Mouse (Mus musculus) G1E (cell line): Measurements from ENCODE around the gene F11r.

Experiments used
- CTCF ChIP-seq: IDR thresholded peaks from 2 replicates; pipeline ENCODE4 v1.5.1; 2012; ENCODE audit warnings: low read depth, low read length, inconsistent platforms, mixed read lengths
- GATA1 ChIP-seq: IDR thresholded peaks from 2 replicates; pipeline ENCODE4 v1.6.1; 2012; ENCODE audit warnings: borderline replicate concordance, low read length, inconsistent platforms, mixed read lengths
- POLR2AphosphoS5 ChIP-seq: IDR thresholded peaks from 2 replicates; pipeline ENCODE4 v1.6.1; 2012; ENCODE audit warnings: low read depth, low read length, inconsistent platforms; ENCODE audit not compliant: insufficient replicate concordance
- TAL1 ChIP-seq: conservative IDR thresholded peaks from 2 replicates; pipeline ENCODE4 v1.6.1; 2012; ENCODE audit warnings: low read depth, low read length, inconsistent platforms, mixed read lengths

DNA sequence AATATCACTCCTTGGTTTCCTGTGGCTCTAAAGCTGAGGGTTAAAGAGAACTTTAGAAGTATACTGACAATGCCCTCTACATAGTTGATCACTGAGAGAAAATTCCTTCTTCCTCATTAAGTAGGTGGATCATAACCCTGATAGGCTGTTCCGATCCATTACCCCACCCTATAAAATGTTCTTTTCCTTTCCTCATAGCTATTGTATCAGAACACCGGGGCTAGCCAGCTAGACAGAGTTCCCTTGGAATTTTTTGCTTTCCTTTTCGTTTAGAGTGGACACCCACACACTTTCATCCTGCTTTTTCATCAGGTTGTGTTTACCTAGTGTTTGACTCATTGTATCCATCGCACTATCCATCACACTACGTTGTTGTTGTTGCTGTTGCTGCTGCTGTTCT lies 12.7 kb upstream of the F11r start:
- TF ChIP-seq TAL1 (no peak), CTCF (no peak), GATA1 (no peak), POLR2AphosphoS5 (no peak)
